Mouse (Mus musculus) liver, embryonic 14.5 days (tissue): ENCODE data around the gene Zfr. TPM values are rescaled to one million over a fixed set of nuclear protein-coding genes. Genes with fewer than 3 reads are reported as not detected.

Experiments
- ATAC-seq: fragments of 200-750 bp; cut with Nextera tagmentation; 2 replicates; pipeline ENCODE4 v1.8.0; 2017; ENCODE audit warnings: moderate number of reproducible peaks, mild to moderate bottlenecking, moderate library complexity; ENCODE audit not compliant: insufficient read depth
- DNase-seq, 3 experiments: peaks; one replicate each; pipeline ENCODE4 v3.0.0-alpha.2; 2012 to 2013; ENCODE audit warnings: low read depth in 3 of 3, low spot score in 3 of 3
- H3K27ac ChIP-seq: fragments of 300-500 bp; sonication (generic); 2 replicates; pipeline ENCODE4 v1.5.1; 2014; ENCODE audit warnings: moderate library complexity, mild to moderate bottlenecking, control low read depth, inconsistent platforms
- H3K27me3 ChIP-seq: fragments of 300-500 bp; sonication (generic); 2 replicates; pipeline ENCODE4 v1.6.1; 2014; ENCODE audit warnings: mild to moderate bottlenecking, low read length, moderate library complexity; ENCODE audit not compliant: control insufficient read depth, insufficient read depth
- H3K36me3 ChIP-seq: fragments of 300-500 bp; sonication (generic); replicated peaks from 2 replicates; pipeline ENCODE4 v1.6.1; 2014; ENCODE audit warnings: low read depth; ENCODE audit not compliant: control insufficient read depth, insufficient read depth
- H3K4me1 ChIP-seq, 2 experiments: fragments of 200-500 bp in 1 of 2; fragments of 300-500 bp in 1 of 2; sonication (generic) in 1 of 2; replicated peaks; 2 replicates each; pipeline ENCODE4 v1.6.1; 2012 to 2014; ENCODE audit warnings: antibody characterized with exemption in 1 of 2, inconsistent platforms in 1 of 2, low read length in 1 of 2; ENCODE audit not compliant: control insufficient read depth in 2 of 2, insufficient read depth in 2 of 2
- H3K4me2 ChIP-seq: fragments of 300-500 bp; sonication (generic); 2 replicates; pipeline ENCODE4 v1.6.1; 2014; ENCODE audit warnings: low read depth, mild to moderate bottlenecking, control low read depth, moderate library complexity
- H3K4me3 ChIP-seq, 2 experiments: fragments of 200-500 bp in 1 of 2; fragments of 300-500 bp in 1 of 2; sonication (generic) in 1 of 2; 2 replicates each; pipeline ENCODE4 v1.5.1; 2012 to 2014; ENCODE audit warnings: low read depth in 2 of 2, low read length in 2 of 2, mild to moderate bottlenecking in 2 of 2, control low read depth in 1 of 2, inconsistent platforms in 1 of 2, moderate library complexity in 1 of 2; ENCODE audit not compliant: insufficient read depth in 1 of 2
- H3K9ac ChIP-seq: fragments of 300-500 bp; sonication (generic); replicated peaks from 2 replicates; pipeline ENCODE4 v1.6.1; 2014; ENCODE audit warnings: mild to moderate bottlenecking, control low read depth, moderate library complexity
- H3K9me3 ChIP-seq: fragments of 300-500 bp; sonication (generic); 2 replicates; pipeline ENCODE4 v1.6.1; 2016; ENCODE audit warnings: low read length, mixed read lengths; ENCODE audit not compliant: control insufficient read depth
- CTCF ChIP-seq: IDR thresholded peaks from 2 replicates; pipeline ENCODE4 v1.5.1; 2016; ENCODE audit warnings: antibody characterized with exemption, low read depth, control low read depth
- EP300 ChIP-seq: IDR thresholded peaks from 2 replicates; pipeline ENCODE4 v1.6.1; 2016; ENCODE audit warnings: antibody characterized with exemption, low read depth
- WGBS: fragments of 180-500 bp; shearing (Covaris S2); extraction: QIAGEN DNeasy Blood & Tissue Kit; methylation state at CpG from one replicate; pipeline ENCODE4 v1.1.7; 2014; ENCODE audit not compliant: insufficient replicate concordance; 5-methylcytosine and 5-hydroxymethylcytosine counted together
- polyA plus RNA-seq, 2 experiments: library from polyadenylated mRNA; depleted of rRNA in 1 of 2; stranded (reverse) in 1 of 2; unstranded in 1 of 2; fragments of >200 nt; fragmentation: Nextera tagmentation in 1 of 2; extraction: Ambion mirVana in 1 of 2; gene quantifications; 2 replicates each; pipeline versions ENCODE4 v1.2.1 to v1.2.3; 2012 to 2014

Zfr gene
- polyA plus RNA-seq, 2 experiments: 21.8 to 42.2 TPM

GRCm38 (mm10) chr15:12074426-12074825, 43.2 kb upstream of the Zfr start:
- no peak overlapping the region for H3K27ac ChIP-seq
- H3K9me3 ChIP-seq: no peaks in the 10 kb centered on the region
- H3K4me1 ChIP-seq: no peaks in the 10 kb centered on the region
- H3K36me3 ChIP-seq: no peaks in the 10 kb centered on the region
- H3K4me2 ChIP-seq: no peak overlapping the region
- no peak for DNase-seq
- TF ChIP-seq CTCF (no peak), EP300 (no peak)
- no peak overlapping the region for H3K4me3 ChIP-seq
- 67% methylated on average over 6 of the region's 6 CpGs for WGBS
- no peak overlapping the region for H3K9ac ChIP-seq
- no peak for ATAC-seq
- no peaks in the 10 kb centered on the region for H3K27me3 ChIP-seq

- H3K9me3 ChIP-seq: no peaks in the 10 kb centered on the region
- H3K27me3 ChIP-seq: no peaks in the 10 kb centered on the region
- H3K4me1 ChIP-seq: no peaks in the 10 kb centered on the region
- no peak for TF ChIP-seq CTCF
- no peak for TF ChIP-seq EP300
- no peak for DNase-seq
- H3K4me2 ChIP-seq: no peak overlapping the region
- no peak overlapping the region for H3K4me3 ChIP-seq
- H3K27ac ChIP-seq: no peak overlapping the region
- no peak overlapping the region for H3K9ac ChIP-seq
- 71% methylated on average over 13 of the region's 13 CpGs for WGBS
- ATAC-seq: no peak
- no peaks in the 10 kb centered on the region for H3K36me3 ChIP-seq
Measured at GRCm38 (mm10) chr15:12082344-12082743, 35.3 kb upstream of the Zfr start.

- no peak overlapping the region for H3K4me3 ChIP-seq
- H3K9me3 ChIP-seq: no peaks in the 10 kb centered on the region
- no peak overlapping the region for H3K27ac ChIP-seq
- TF ChIP-seq EP300: no peak
- TF ChIP-seq CTCF: no peak
- DNase-seq (no peak), ATAC-seq (no peak)
- no peaks in the 10 kb centered on the region for H3K36me3 ChIP-seq
- no peaks in the 10 kb centered on the region for H3K27me3 ChIP-seq
- no peak overlapping the region for H3K4me2 ChIP-seq
- no peaks in the 10 kb centered on the region for H3K4me1 ChIP-seq
- WGBS: 52% methylated on average over 6 of the region's 6 CpGs
- H3K9ac ChIP-seq: no peak overlapping the region
Measured at GRCm38 (mm10) chr15:12084164-12084563, 33.5 kb upstream of the Zfr start.

- ATAC-seq (no peak), DNase-seq (peak in 1 of 3 experiments; percentile 7)
- no peak overlapping the region for H3K4me3 ChIP-seq
- H3K9ac ChIP-seq: no peak overlapping the region
- WGBS: 63% methylated on average over 4 of the region's 4 CpGs
- no peak overlapping the region for H3K4me2 ChIP-seq
- H3K9me3 ChIP-seq: no peaks in the 10 kb centered on the region
- H3K27ac ChIP-seq: no peak overlapping the region
- TF ChIP-seq EP300: no peak
- peak; percentile 72 for TF ChIP-seq CTCF
- H3K36me3 ChIP-seq: no peaks in the 10 kb centered on the region
- H3K4me1 ChIP-seq: no peaks in the 10 kb centered on the region
- no peaks in the 10 kb centered on the region for H3K27me3 ChIP-seq
Measured at GRCm38 (mm10) chr15:12084859-12085258, 32.8 kb upstream of the Zfr start.

- Histone ChIP-seq H3K9ac (no peak overlapping the region), H3K36me3 (no peaks in the 10 kb centered on the region), H3K9me3 (no peaks in the 10 kb centered on the region), H3K4me1 (no peaks in the 10 kb centered on the region), H3K27ac (no peak overlapping the region), H3K27me3 (no peaks in the 10 kb centered on the region), H3K4me2 (no peak overlapping the region), H3K4me3 (no peak overlapping the region)
- DNase-seq (no peak), ATAC-seq (no peak)
- 67% methylated on average over 5 of the region's 5 CpGs for WGBS
- TF ChIP-seq CTCF: no peak
- TF ChIP-seq EP300: no peak
Measured at GRCm38 (mm10) chr15:12087634-12088033, 30.0 kb upstream of the Zfr start.

GRCm38 (mm10) chr15:12088091-12088490, 29.5 kb upstream of the Zfr start:
- WGBS: 63% methylated on average over 10 of the region's 10 CpGs
- Histone ChIP-seq H3K4me2 (no peak overlapping the region), H3K27me3 (no peaks in the 10 kb centered on the region), H3K4me1 (no peaks in the 10 kb centered on the region), H3K27ac (no peak overlapping the region), H3K4me3 (no peak overlapping the region), H3K36me3 (no peaks in the 10 kb centered on the region), H3K9me3 (no peaks in the 10 kb centered on the region), H3K9ac (no peak overlapping the region)
- DNase-seq (no peak), ATAC-seq (no peak)
- TF ChIP-seq CTCF: no peak
- no peak for TF ChIP-seq EP300
